Comparison of ENCODE assay signal across 27 mouse cellular contexts in genomic region chr7:81326043-81326442, GRCm38 (mm10).
"Had no signal": no experiment of that assay in that cellular context is flagged by ENCODE, and none has a peak within 500 bp of the region (broad histone marks: within the 10 kb centered on the region; RNA-seq: fewer than 3 reads in every experiment).

No protein-coding gene starts in this region.

- H3K4me1 ChIP-seq: embryonic facial prominence, embryonic 12.5 days; embryonic facial prominence, embryonic 15.5 days; forebrain, embryonic 13.5 days; forebrain, embryonic 15.5 days had no signal

- H3K27me3 ChIP-seq: embryonic facial prominence, embryonic 12.5 days; embryonic facial prominence, embryonic 13.5 days; embryonic facial prominence, embryonic 15.5 days; forebrain, embryonic 12.5 days; forebrain, embryonic 13.5 days; forebrain, embryonic 15.5 days had no signal

- H3K4me2 ChIP-seq: embryonic facial prominence, embryonic 12.5 days; embryonic facial prominence, embryonic 13.5 days; embryonic facial prominence, embryonic 15.5 days; forebrain, embryonic 12.5 days; forebrain, embryonic 13.5 days; forebrain, embryonic 15.5 days had no signal

- H3K4me3 ChIP-seq: embryonic facial prominence, embryonic 10.5 days; embryonic facial prominence, embryonic 12.5 days; embryonic facial prominence, embryonic 13.5 days; embryonic facial prominence, embryonic 15.5 days; erythroblast, embryonic 14.5 days; forebrain, embryonic 10.5 days; forebrain, embryonic 12.5 days; forebrain, embryonic 13.5 days; forebrain, embryonic 15.5 days; gastrocnemius, adult 2 months; heart, adult 2 months had no signal

- H3K9me3 ChIP-seq: embryonic facial prominence, embryonic 10.5 days; embryonic facial prominence, embryonic 12.5 days; embryonic facial prominence, embryonic 13.5 days; embryonic facial prominence, embryonic 15.5 days; forebrain, embryonic 10.5 days; forebrain, embryonic 12.5 days; forebrain, embryonic 13.5 days; forebrain, embryonic 15.5 days had no signal

- H3K9ac ChIP-seq: embryonic facial prominence, embryonic 12.5 days; embryonic facial prominence, embryonic 13.5 days; embryonic facial prominence, embryonic 15.5 days; forebrain, embryonic 12.5 days; forebrain, embryonic 13.5 days; forebrain, embryonic 15.5 days; forebrain, postnatal 0 days had no signal

- H3K36me3 ChIP-seq: forebrain, embryonic 15.5 days had no signal

- H3K27ac ChIP-seq: embryonic facial prominence, embryonic 10.5 days; embryonic facial prominence, embryonic 12.5 days; embryonic facial prominence, embryonic 13.5 days; embryonic facial prominence, embryonic 15.5 days; forebrain, embryonic 10.5 days; forebrain, embryonic 12.5 days; forebrain, embryonic 13.5 days; forebrain, embryonic 15.5 days; gastrocnemius, adult 2 months; heart, adult 2 months had no signal

- ATAC-seq: forebrain, embryonic 13.5 days; forebrain, embryonic 14.5 days; forebrain, embryonic 15.5 days; forebrain, embryonic 16.5 days; forebrain, postnatal 0 days had no signal

- DNase-seq: cerebellum, adult 9-10 months; cerebellum, adult 9-11 months; cerebellum, postnatal 10 days; cerebellum, postnatal 14 days; cerebellum, postnatal 25 days; cerebellum, postnatal 36 days; embryo, embryonic 11 days; forebrain, postnatal 0 days; gastrocnemius, adult 2 months; gastrocnemius, postnatal 10 days; gastrocnemius, postnatal 14 days; gastrocnemius, postnatal 25 days; gastrocnemius, postnatal 36 days; heart, adult 11 months; heart, adult 18-20 months; heart, adult 2 months had no signal
